Mouse (Mus musculus) embryonic fibroblast, embryonic 13.5 days (primary cell): ENCODE data around the gene Dedd.

Experiments
- CTCF ChIP-seq: IDR thresholded peaks from 2 replicates; pipeline ENCODE4 v1.5.1; 2011; ENCODE audit warnings: mild to moderate bottlenecking, control low read depth, low read length, moderate library complexity, borderline replicate concordance; ENCODE audit not compliant: insufficient read depth
- POLR2A ChIP-seq: IDR thresholded peaks from 2 replicates; pipeline ENCODE4 v1.6.1; 2011; ENCODE audit warnings: low read depth, mild to moderate bottlenecking, control low read depth, low read length, moderate library complexity

- peak; percentile 64 for TF ChIP-seq CTCF
- TF ChIP-seq POLR2A, result no peak
These were observed 32.5 kb downstream of the Dedd start for GRCm38 (mm10) chr1:171361106-171362103.
